Mouse (Mus musculus) kidney, postnatal 36 days (tissue): ENCODE data around the gene Lrfn2.
A peak's percentile ranks its signal among the peaks of the same experiment; 100 is the strongest.

ENCODE experiments used
- DNase-seq, 2 experiments: peaks; one replicate each; pipeline ENCODE4 v3.0.0; 2021 to 2022; ENCODE audit warnings: mixed read lengths in 2 of 2

Lrfn2 gene

DNA sequence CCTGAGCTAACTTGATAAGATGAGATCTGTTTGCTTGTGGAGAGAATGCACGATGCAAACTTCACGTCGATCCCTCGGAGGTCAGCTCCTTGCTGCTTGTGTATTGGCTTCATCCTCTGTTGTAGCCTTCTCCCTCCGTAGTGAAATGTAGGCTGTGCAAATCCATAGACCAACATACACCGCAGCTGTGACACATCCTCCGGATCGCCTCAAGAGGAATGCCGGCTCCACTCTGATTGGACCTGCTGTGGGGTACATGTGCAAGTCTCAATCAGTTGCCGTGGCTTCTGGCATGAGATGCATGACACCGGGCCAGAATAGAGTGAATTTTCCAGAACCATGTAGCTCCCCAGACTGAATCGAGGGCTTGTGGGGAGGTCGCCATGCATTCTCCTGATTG lies 36.1 kb downstream of the Lrfn2 start:
- DNase-seq: no peak

DNA sequence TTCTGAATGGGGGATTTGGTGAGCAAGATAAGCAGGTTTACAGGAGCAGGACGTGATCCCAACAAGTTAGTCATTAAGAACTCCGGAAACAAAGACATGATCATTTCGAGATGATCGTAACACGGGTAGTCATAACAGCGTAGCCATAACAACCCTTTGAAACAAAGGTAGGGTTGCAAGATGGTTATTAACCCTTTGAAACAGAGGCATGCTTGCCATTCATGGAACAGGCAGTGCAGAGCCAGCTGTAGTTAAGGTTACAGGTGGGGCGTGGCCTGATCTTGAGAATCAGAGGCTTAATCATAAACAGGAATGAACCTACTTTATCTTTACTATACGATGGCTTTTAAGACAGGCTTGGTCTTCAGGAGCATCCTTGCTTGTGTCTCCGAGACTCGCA lies 39.1 kb downstream of the Lrfn2 start:
- DNase-seq: no peak

DNA sequence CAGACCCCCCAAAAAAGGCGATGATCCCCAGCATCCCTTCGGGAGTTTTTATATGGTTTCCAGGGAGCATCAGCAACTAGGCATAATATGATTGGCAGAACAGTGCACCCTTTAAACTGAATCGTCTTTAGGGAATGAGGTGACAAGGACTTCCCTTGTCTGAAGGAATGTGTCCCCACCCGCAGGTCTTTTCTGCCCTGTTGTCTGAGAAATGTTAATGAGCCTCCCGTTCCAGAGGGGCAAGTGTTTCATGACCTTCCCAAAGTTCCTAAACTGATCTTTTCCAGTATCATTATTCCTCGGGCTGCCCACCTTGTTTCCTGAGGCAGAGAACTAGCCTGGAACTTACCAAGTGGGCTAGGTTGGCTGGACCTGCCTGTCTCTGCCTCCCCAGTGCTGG lies 40.7 kb downstream of the Lrfn2 start:
- DNase-seq: no peak

DNA sequence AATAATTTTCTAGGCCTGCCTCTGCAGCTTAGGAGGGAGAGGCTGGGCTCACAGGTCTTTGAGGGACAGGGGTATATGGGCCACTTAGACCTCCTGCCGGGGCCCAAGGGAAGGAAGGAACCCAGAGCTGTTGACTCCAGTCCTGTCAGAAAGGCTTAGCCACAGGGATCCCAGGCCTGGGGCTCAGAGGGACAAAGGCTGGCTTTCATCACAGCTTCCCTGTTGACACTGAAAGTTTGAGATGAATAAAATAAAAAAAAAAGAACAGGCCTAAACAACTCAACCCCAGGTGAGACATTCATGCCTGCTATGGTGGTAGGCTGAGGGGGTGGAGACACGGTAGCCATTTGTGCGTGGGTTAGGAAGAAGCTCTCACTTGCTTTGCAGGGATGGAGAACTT lies 41.2 kb downstream of the Lrfn2 start:
- DNase-seq: no peak

DNA sequence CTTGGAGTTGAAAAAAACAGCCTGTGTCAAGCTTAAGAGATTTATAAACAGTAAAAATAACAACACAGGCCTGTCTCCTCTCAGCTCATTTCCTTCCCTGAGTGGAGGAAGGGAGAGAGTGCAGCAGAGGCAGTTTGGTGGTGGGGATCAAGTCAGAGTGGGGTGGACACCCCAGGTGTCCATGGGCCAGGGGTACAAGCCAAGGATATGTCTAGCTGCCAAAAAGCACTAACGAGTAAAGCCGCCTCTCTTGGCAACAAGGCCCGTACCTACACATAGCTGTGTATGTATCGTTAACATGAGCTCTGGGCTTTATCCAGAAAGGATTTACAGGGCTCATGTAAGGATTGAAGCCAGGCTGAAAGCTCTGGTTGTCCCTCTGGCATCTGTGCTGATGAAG lies 42.9 kb downstream of the Lrfn2 start:
- DNase-seq: no peak

DNA sequence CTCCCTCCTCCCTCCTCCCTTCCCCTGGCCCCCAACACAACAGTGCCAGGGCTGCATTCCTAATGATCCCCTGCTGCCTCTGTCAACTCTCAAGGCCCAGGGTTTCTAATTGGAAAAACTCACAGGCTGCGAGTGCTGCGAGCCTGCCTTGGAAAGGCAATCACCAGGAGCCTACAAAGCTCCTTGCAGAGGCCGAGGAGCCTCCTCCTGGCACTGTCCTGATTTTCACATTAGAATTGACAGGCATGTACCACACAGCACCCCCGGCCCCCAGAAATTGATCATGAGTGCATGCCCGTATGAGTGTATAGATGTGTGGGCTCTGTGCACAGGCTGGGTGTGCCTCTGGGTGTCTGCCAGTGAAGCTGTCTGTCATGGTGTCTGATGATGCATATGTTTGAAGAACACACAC lies 44.4 kb downstream of the Lrfn2 start:
- no peak for DNase-seq

DNA sequence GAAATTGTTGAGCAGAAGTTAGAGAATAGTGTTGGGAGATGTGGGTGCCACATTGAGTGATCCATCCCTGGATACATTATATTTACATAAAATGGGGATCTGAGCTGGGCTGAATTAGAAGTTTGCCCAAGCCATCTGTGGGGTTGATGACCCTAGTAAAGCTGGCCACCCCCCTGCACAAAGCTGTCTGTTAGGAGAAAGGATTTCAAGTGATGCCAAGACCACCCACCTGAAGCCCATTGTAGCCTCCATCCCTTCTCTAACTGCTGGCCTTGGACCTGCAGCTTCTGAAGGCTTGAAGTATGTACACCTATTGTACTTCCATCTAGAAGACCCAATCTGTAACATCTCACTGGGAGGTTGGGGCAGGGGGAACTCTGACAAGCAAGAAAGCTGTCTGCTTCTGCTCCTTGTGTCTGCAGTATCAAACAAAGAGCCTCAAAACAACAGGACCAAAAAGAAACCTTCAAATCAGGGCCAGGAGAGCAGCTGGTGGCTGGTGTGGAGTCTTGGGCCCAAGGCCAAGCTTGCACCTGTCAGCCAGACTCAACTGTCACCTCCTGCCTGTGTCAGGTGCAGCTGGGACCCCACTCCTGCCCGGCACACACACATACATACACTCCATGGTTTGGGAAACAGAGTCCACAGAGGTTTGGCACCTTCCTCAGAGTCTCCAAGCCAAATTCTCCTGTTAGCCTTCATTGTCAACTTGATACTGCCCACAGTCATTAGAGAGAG lies 63.2 kb downstream of the Lrfn2 start:
- DNase-seq: no peak

DNA sequence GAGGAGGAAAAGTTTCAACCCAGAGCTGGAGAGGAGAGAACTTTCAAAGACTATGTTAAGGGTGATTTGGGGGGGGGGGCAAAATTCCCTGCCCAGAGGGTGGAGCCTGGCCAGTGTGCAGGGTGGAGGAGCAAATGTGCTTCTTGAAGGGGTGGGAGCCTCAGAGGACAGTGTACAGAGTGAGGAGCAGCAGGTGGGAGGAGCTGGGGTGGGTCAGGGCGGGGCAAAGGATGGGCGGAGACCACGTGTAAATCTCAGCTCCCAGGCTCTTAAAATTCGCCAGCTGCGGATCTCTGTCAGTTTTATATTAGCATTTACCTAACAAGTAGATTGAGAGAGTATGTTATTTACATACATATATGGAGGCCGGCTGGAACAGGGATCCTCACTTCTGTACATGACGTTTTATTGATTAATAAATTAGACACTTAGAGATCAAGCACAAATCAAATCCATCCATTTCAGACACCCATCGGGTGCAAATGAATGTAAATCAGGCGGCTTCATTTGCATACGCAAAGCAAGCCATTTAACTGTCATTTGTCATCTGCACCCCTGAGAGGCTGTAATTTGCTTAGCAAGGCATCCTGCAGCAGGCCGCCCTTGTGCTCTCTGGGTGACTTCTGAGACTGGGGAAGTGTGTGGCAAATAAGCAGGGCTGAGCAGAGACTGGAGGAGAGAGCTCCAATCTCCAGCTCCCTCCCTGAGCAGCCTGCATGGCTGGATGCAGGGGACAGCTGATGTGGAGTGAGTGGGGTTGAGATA lies 67.5 kb downstream of the Lrfn2 start:
- DNase-seq: no peak

DNA sequence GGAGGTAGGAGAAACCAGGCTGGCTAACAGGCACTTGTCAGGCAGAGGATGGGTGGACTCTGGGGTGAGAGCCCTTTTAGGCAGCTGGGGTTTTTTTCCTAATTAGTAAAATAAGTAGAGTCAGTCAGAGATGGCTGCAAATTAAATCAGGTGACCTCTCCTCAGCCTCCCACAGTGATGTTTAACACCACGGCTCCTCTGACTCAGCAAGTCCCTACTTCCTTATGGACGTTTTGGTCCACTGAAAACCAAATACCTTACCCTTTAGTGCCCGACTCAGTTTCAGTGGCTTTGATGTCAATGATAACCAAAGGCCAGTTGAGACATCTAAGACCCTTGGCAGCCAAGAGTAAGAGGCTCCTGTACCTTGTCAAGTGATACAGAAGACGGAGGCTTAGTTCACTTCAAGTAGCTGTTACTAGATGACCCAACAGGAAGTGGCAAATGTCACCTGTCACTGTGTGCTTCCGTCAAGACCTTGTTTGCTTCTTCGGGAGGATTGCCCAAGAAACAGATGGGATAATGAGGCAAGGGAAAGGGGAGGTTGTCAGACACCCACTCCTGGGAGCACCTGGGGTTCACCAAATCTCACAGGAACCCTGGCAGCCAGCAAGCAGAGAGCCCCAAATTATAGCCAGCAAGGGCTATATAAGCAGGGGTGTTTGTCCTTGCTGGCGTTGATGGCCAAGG lies 77.3 kb downstream of the Lrfn2 start:
- DNase-seq: no peak

DNA sequence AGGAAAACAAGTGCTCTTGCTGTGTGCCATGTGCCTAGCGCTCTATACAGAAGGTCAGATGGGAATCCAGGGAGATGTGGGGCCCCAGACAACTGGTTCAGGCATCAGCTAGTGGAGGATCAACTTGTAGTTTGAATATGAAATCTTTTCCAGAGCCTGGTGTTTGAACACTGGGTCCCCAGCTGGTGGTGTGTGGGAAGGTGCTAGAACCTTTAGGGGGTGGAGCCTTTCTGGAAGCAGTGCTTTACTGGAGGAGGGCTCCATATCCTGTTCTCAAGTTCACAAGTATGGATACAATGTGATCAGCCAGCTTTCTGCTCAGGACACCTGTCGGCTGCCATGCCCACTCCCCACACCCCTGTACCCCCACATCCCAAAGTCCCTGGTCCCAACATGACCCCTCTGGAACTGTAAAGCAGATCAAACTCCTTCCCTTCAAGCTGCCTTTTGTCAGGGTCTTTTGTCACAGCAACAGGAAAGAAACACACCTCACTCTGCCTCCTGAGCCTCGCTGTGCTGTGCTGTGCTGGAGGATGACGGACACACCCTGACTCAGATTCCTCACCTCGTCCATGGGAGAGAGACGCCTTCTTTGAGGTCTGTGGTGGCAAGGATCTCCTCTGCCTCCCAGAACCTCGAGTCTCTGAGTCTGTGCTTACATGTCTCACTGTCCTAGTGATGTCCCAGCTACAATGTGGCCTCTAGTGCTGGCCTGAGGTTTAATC lies 81.9 kb downstream of the Lrfn2 start:
- no peak for DNase-seq

DNA sequence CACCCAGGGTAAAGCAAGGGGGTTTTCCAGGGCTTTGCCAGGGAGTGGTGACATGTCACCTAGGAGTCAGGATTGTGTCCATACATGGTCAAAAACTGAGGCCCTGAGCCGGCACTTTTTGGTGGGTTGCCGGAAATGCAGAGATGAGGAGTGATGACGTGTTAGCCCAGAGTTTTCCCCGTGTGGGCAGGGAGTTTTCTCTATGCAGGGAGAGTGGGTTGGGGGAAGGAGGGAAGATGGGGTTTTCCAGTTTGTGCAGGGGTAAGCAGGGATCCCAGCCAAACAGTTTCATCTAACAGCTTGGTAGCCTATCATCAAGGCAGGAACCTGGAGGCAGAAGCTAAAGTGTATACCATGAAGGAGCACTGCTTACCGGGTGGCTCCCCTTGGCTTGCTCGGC lies 83.2 kb downstream of the Lrfn2 start:
- DNase-seq: no peak

DNA sequence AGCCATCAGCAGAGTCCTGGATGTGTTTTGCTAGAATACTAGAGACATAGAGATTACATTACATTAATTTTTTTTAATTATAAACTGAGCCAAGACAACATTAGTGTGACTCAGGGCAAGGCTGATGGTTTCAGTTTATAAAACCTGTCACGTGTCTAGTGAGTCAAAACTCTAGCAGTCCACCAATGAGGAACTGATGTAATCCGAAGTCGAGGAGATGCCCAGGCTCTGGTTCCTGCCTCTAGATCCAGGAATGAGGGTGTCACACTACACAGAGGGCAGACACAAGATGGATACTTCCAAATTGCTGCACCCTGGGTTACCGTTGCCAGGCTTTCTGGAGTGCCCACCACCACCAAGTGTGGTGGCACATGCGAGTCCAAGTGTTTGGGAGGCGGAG lies 84.0 kb downstream of the Lrfn2 start:
- DNase-seq: no peak

DNA sequence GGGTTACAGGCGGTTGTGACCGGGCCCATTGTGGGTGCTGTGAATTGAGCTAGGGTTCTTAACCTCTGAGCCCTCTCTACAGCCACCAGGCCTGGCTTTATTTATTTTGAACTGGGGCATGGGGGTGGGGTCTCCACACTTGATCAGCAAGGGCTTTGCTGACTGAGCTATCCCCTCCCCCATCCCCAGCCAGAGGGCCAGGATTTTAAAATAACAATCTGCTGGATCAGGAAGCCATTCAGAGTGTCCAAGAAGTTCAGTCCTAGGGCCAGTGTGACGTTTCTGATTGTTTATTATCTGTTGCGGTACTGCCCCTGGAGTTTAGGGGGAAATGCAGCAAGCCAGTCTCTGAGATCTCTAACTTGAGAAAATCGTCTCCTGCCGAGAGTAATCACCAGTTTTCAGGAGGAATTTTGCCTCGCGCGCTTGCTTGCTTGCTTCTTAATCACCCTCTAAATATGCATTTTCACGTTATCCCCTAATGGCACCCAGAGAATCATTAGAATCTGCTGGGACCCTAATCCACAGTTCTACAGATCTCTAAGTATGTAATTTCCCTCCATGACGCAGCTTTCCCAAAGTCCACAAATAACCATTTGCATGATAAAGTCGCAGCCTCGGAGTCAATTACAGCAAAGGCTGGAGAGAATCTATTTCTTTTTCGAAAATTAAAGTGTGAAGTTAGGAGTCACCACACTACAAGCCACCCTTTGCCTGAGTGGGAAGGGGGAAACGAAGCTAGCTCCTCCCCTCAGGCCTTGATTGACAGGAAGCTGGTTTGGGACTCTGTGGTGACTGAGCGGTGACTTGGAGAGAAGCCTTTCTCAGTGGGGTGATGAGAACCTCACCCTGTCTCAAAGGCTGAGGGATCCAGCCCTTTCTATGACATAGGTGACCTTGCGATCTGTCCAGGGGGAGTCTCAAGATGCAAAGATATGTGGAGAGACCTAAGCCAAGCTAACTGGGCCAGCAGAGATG lies 85.5 kb downstream of the Lrfn2 start:
- DNase-seq: no peak

DNA sequence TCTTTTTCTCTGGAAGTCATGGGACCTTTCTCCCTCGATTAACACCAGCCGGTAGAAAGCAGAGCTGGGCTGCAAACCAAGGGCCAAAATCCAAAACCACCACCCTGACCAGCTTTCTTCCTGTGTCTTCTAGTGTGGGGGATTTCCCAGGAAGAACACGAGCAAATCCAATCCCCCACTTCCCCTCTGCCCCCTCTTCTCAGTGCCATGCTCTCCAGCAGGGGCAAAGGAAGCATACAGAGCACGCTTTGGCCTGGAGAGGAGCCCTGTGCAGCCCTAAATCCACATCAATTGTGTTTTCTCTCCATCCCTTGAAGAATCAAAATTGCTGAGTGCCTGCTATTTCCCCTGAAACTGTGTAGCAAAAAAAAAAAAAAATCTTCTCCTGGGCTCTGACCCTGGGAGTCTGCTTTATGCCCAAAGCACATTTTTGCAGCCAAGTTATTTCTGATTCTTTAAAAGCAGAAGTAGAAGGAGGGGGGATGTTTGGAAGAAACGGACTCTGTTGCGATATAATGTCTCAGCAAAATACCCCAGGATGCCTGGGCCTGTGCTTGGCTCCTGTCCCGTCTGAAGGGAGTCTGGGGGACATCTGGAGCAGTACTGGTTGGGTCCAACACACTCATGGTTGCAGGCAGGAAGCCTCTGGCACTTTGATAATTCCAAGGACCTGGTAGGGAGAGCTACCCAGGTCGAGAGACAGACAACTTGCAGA lies 86.8 kb downstream of the Lrfn2 start:
- no peak for DNase-seq

DNA sequence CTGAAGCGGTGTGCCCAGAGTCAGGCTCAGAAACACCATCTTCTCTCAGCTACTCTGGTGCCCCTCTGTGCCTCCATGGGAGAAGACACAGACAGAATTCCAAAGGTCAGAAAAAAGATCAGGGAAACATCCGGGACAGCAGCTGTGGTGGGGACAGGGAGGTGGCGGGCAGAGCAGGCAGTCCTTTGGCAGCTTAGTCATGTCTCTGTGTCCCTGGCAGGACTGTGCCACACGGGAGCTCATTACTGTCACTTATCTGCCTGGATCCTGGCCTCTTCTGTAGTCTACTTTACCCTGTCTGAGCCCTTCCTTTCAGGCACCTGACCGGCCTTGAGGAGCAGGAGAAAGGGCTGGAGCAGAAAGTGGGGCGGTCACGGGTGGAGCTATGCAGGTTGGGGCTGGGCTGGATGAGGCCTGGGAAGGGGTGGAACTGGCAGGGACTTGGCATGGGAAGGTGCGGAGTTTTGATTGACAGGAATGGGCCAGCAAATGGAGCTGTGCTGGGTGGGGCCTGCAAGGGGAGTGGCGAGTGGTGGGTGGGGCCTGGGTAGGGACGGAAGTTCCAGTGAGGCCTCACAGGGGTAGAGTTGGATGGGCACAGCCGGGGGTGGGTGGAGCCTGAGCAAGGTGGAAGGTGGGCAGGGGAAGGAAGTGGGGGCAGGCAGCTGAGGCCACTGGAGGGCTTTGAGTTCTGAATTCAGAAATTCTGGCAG lies 97.5 kb downstream of the Lrfn2 start:
- DNase-seq: peak; percentile 16 to 23

DNA sequence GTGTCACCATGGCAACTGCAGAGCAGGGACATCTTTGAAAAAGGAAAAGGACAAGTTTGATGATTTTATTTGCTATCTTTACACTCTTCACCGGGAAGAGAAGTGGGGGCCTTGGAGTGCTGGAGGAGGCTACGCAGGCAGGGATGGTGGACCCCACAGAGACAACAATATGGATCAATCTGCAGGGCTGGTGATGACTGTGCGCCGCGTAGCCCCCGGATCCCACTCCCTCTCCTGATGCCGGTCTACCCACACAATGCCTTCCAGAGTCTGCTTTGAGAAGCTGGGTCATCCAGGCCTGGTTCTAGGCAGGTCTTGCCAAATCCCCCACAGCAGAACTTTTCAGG lies 98.1 kb downstream of the Lrfn2 start:
- no peak for DNase-seq

DNA sequence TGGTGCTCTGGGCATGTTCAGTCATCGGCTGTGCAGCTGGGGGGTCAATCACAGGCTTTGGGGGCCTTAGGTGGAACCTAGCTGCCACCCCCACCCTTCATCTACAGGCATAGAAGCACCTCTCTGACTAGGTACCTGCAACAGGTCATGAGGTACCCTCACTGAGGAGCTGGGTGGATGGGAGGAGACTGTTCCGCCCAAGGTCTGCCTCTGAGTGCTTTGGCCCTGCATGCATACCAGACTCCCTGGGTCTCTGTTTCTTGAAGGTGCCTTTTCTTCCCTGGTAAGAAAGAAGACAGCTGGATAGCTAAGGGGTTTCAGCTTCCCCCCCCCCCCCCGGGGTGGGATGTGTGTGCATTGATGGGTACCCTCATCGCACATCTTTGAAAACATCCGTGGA lies 98.7 kb downstream of the Lrfn2 start:
- no peak for DNase-seq

DNA sequence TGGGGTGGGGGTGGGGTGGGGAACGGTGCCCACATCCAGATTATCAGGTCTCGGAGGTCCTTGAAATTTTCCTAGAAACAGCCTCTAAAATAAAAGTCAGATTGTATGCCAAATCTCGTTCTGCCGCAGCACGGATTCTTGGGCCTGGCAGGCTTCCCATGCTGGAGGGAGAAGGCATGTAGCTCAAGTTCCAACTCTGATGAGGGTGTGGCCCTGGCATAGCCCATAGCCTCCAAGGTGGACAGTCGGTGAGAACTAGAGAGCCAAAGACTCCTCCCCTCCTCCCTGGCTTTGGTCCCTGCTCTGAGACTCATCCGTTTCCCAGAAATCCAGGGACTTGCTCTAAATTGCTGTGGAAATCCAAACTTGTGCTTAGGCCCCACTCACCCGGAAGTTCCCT lies 99.6 kb downstream of the Lrfn2 start:
- DNase-seq: peak; percentile 15 to 21

DNA sequence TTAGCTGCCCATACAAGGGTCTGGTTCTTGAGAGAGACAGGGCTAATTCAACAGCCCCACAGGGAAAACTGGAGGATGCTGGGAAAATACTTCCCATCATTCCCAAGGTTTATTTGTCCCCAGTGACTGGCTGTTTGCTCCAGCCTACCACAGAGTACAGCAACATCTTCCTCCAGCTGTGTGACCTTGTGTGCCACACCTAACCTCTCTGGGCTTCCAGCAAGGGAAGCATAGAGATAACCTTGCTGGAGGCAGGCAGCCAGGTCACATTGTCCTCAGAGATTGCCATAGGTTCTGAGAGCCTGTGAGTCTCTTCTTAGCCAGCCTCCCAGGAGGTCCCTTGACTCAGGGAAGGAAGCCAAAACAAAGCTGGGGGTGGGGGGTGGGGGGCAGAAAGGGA lies 101.1 kb downstream of the Lrfn2 start:
- peak; percentile 45 to 55 for DNase-seq

DNA sequence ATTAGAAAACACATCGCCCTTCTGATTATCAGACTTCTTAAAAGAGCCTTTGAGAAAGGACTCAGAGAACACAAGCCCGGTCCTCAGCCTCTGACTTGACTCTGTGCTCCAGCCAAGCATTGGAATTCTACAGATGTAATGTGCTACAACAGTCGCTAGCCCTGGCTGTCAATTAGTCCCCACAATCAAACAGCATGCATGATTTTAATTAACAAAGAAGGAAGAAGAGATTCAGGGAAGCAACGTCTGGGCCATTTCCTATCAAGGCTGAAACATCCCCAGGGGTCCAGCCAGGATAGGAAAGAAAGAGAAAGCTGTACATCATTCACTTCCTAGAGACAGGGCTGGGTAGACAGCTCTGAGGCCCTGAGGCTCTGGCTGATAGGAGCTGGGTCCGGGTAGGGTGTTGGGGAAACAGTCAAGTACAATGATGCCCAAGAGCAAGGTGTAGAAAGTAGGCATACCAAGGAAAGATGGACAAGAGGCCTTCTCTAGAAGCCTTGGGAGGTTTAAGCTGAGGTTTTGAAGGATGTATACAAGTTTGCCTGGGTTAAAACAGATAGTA lies 101.6 kb downstream of the Lrfn2 start:
- no peak for DNase-seq
